Mouse (Mus musculus): ENCODE results near the gene Arhgap4. TPM values are rescaled to one million over a fixed set of nuclear protein-coding genes. Genes with fewer than 3 reads are reported as not detected.
A peak's percentile ranks its signal among the peaks of the same experiment; 100 is the strongest.

Gene Arhgap4
- total RNA-seq, 2 experiments from 2014 or later = 0.41 to 1.6 TPM

DNA sequence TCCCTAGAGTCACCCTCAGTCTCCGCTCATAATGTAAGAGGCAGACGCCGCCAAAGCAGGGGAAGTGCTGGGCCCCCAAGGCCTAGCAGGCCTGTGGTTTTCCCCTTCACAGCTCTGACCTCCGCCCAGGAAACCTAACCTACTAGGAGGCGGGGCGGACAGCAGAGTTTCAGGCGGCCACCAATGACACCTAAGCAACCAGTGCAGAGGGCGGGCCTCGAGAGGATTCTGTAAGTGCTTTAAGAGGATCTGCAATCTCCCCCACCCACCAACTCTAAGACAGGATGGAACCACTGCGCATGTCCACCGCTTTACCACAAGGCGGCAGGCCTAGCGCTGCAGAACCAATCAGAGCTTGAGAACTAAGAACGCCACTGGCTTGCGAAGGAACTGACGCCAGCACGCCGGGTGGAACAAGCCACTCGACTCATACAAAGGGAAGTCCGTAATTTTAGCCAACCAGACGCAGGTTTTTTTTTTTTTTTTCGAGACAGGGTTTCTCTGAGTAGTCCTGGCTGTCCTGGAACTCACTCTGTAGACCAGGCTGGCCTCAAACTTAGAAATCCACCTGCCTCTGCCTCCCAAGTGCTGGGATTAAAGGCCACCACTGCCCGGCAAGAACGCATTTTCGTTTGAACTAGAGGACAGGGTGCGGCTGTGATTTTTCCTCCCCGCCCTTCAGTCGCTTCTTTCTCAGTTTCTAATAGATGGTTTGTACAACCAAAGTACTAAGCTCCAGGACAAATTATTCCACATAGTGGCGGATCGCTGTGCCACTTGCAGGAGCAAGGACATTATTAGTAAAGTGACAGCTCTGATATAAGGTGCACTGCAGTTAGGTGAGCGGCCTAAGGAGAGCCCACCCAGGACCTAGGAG, 6.6 kb downstream of the Arhgap4 start:
- DNase-seq = peak; percentile 90

DNA sequence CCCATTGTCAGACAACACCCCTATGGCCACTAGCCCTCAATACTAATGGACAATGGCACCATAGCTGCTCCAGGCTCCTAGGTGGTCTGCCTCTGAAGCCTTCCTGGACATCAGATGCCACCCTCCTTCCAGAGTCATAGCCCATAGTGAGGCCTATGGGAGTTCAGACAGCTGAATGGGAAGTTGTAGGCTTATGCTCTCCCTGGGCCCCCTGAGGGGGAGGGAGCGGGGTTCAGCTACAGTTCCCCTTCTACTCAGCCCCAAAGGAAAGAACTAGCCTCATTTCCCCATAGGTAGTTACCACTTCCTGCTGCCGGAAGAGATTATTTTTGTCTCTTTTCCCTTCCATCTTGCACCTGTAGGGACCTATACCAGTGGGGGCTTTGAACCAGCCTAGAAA, 10.1 kb downstream of the Arhgap4 start:
- DNase-seq = no peak

DNA sequence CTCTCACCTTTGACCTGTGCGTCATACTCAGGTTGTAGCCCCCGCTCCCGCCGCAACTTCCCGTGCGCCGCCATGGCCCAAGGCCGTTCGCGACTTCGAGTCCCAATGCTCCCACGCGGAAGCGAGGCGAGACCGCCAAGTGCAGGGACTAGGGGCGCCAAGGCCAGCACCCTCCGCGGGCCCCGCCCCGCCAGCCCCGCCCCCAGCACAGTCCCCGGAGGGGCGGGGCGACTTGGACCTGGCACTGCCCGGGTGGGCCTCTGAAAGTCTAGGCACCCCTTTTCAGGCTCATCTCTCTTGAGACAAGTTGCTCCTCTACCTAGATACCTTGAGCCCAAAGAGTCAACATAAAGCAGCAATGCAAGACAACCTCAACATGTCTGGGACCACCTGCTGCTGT, 10.5 kb downstream of the Arhgap4 start:
- no peak for DNase-seq

DNA sequence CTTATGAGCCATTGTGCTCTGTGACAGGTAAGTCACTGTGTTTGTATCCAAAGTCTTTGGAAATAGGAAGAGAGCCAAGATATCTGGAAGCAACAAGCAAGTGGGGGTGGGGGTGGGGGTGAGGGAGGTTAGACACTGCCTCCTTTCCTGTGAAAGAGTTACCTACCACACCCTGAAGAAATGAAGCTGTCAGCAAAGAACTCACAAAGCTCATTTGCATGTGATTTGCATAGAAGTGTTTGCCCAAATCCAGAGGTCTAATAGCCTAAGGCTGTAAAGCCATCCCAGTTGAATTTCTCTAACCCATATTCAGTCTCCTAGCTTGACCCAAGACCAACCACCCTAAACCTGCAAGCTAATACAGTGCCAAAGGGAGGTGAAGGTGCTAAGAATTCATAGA, 11.2 kb downstream of the Arhgap4 start:
- DNase-seq = no peak

DNA sequence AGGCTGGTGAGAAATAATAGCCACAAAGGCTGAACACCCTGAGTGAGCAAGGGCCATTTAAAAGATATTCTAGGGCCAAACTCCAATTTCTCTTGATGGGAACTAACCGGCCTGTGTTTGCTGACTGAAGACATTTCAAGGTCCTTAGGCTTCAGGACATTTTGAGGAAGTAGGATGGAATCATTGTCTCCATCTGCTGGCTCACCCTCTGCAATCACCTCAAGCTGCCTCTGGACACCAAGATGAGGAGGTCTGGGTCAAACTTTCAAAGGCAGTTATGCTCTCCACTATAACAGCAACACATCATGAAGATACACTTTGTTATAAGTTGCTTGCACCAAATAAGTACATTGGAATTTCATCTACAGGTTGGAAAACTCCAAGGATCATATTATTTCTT, 11.6 kb downstream of the Arhgap4 start:
- no peak for DNase-seq

DNA sequence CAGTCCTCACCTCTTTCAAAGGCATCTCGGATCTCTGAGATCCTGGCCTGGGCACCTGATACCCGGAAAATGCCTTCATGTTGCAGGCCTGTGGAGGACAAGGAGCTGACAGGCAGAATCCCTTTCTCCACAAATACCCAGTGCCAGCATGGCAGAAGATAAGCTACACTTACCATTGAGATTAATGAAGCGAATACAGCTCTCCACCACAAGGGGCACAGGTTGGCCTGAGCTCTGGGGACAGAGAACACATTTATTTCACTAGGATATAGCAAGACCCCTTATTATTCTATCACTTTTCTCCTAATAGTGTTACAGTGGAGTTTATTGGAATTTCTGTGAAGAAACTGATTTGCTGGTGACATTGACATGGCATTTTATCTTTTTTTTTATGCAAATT, 23.7 kb downstream of the Arhgap4 start:
- DNase-seq = no peak

DNA sequence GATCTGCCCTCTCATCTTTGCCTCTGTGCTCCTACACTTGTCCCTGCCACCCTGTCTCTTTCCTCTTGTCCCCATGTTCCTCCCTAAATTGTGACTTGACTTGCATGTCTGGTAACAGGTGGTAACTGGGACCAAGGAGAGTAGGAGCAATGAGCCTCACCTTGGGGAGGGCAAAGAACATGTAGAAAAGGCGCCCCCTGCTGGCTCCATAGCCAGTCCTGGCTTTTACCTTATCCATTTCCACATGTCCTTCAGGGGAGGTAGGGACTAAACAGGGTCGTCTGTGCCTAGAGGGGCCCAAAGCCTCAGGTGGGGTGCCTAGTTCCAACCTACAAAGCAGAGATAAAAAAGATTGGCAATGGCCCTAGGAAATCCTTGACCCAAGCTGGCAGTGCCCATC, 26.0 kb downstream of the Arhgap4 start, which contains the start of gene L1cam:
TSS of gene L1cam (minus strand) at position 387 of the 400 bp plus-strand sequence.
- DNase-seq = no peak

DNA sequence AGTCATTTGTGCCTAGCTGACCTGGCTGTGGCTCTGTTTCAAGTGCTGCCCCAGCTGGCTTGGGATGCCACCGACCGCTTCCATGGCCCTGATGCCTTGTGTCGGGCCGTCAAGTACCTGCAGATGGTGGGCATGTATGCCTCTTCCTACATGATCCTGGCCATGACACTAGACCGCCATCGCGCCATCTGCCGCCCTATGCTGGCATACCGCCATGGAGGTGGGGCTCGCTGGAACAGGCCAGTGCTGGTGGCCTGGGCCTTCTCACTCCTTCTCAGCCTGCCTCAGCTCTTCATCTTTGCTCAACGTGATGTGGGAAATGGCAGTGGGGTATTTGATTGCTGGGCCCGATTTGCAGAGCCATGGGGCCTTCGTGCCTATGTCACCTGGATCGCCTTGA, 28.8 kb downstream of the Arhgap4 start:
- DNase-seq = no peak

DNA sequence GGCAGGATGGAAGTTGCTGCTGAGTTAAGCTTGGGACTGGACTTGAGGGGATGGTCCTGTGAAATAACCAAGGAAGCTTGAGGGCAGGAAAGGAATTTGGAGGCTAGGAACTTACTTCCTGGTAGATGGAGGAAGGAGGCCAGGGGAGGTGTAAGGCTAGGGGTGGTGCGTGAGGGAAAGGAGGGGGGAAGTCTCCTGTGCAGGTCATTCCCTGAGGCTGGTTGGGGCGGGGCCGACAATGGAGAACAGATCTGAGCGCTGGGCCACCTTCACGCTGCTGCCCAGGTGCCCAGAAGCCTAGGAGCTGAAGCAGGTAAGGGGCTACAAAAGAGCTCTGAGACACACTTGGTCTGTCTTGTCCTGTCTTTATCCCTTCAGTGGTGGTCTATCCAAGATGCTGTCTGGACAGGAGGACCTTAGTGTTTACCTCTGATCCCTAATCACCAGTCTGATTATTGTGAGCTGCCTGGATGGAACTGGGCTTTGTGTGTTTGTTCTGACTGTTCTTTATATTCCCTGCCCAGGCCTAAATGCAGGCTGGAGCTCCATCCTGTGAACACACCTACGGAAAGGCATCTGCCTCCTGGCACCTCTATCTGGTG, 30.0 kb downstream of the Arhgap4 start, which contains the start of gene Avpr2:
TSS of gene Avpr2 (plus strand) at position 552 of the 602 bp plus-strand sequence.
- no peak for DNase-seq

DNA sequence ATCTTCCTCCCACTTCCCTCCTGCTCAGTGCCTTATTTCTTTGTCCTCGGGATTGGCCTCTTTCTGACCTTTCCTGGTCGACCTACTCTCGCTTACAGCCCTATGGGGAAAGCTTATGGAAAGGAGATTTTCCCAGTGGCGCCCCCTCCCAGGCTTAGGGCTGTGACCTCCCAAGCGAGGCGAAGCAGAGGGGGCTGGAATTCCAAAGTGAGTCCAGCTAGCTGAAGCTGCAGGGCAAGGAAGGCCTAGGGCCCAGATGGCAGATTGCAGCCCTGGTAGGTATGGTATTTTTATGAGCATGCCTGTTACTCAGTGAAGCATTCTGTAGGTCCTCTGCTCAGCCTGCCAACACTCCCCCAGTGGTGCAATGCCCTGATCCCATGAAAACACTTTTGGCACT, 40.2 kb downstream of the Arhgap4 start:
- no peak for DNase-seq

DNA sequence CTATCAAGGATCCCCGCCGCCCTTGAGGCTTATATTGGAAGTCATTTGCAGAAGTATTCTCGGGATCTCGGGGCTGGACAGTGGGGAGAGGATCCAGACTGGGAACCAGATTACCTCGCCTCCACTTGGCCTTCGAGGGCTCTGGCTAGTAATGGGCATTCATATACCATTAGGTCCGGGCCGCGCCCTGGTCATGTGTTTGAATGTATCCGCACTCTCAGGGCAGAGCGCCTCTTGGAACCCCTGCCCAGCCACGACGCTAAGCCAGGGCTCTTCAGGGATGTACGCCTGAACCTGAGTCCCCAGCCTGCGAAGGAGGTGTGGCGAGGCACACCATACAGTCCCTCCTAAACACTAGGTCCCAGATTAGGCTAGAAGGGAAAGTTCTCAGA, 40.6 kb downstream of the Arhgap4 start:
- no peak for DNase-seq

DNA sequence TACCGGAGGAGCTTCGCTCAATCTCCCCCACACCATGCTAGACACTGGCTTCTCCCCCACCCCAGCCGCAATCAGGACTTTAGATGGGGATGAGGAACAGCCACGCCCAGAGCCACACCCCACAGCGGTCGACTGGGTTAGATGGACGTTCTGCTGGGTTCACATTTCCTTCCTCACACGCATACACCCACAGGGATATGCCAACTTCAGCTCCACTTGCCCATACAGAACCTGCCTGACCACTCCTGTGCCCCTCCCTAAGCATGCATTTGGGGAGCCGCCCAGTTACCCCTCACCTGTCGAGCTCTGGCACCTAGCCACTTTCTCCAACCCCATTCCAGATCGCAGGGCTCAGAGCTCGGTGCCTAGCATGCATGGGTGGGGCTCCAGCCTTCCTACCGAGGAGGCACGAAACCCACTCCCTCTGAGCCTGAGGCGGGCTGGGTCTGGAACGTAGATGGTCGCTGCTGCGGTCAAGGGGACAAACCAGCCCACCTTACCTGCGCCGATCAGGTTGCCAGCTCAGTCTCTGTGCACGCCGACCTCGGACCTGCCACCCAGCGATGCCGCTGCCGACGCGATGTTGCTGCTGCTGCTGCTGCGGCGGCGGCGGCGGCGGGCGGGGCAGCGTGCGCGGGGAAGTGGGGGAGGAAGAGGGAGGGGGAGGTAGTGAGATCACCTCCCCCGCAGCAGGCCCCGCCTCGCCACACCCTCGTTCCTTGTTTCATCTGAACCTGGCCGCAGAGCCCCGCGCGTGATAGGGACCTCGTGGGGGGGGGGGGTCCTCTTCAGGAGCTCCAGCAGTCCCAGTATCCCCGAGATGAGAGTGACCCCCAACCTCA, 41.3 kb downstream of the Arhgap4 start:
- DNase-seq = no peak

DNA sequence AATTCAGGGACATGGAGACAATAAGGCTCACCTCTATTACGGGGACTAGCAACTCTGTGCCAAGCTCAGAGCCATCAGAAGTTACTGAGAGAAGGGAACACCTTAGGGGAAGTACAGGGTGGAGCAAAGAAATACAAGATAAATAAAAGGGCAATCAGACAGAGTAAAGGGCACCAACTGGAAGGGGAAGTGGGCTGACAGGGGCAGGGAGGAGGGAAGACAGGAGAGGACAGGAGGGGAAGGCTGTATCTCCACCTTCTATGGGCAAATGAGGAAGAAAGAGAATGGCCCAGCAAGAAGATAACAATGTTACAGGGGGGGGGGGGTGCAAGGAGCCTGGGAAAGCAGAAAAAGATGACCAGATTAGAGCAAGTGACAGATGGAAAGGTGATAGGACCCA, 44.7 kb downstream of the Arhgap4 start:
- no peak for DNase-seq

DNA sequence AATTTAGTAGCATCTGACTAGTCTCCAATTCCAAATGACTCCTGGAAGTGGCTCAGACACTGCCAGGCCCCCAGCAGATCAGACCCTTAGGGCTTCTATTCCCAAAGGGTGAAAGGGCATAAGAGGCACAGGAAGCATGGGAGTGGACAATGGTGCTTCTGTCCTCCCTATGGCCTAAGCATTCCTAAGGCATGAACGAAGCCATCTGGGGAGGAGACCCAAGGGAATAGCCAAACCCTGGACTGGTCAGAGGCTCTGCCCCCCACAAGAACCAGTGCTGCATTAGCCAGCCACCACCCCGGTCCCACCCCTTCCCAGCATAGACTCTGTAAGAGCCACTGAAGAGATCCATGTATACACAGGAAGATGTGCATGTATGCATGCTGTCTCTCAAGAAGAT, 45.8 kb downstream of the Arhgap4 start:
- no peak for DNase-seq

DNA sequence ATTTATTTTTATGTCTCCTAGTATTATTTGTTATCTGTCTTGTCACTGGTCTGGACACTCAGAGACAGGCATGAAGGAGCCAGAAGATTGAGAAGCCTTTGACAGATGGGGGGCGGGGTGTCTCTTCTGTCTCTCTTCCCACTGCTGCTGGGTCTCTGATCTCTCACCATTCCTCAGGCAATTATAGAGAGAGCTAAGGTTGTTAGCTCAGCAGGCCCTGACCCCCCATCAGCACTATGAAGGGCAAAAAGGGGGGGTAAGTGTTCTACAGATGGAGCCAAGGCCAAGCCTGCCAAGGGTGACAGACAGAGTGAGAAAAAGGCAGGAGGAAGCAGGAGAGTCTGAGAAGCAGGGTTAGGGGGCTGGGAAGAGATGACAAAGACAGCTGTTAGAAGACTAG, 49.7 kb downstream of the Arhgap4 start:
- DNase-seq = no peak

DNA sequence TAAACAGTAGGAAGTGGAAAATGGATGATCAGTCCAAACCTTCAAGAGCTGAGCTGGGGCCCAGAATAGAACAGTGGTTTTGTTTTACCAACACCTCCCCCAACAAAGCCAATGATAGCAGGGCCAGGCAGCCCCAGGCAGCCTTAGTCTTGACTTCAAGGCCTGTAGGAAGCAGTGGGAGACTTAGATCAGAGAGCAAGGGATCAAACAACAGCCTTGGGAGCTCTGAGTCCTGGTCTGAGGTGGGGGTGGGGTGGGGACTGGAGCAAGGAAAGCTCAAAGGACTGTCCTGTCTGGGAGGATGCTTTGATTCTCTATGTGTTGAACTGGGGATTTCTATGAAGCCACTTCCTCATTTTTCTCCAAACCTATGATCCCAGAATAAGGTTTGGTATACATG, 50.2 kb downstream of the Arhgap4 start:
- DNase-seq = no peak

DNA sequence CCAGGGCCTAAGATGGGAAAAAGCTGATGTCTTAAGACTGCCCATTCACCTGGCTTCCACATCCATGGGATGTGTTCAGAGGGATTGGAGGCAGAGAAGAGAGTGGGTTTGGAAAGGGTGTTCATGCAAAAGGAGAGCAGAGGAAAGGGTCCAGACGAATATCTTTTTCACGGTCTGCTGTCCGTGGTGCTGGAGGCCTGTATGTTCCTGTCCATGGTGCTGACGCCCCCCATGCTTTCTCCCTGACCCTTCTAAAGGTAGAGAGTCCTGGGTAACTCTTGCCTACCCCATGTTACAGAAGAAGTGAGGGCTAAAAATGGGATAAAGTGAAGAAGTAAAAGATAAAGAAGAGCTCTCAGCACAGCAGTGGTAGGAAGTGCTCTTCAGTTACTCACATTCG, 52.3 kb downstream of the Arhgap4 start:
- DNase-seq = no peak

DNA sequence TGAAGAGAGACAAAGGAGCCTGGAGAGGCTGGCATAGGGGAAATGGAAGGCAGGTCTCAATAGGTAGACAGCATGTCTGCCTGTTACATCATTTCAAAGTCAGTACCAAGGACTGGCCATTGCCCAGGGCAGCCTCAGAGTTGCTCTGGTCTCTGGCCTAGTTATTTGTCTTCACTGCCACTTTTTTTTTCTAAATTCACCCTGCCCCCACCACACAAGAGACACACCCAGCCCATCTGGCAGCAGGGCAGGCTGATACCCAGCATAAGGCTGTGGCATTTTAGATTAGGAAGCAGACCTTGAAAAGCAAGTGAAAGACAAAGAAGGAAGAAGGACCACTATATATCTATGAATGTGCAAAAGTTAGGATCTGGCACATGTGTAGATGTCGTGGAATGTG, 53.8 kb downstream of the Arhgap4 start:
- DNase-seq = no peak

DNA sequence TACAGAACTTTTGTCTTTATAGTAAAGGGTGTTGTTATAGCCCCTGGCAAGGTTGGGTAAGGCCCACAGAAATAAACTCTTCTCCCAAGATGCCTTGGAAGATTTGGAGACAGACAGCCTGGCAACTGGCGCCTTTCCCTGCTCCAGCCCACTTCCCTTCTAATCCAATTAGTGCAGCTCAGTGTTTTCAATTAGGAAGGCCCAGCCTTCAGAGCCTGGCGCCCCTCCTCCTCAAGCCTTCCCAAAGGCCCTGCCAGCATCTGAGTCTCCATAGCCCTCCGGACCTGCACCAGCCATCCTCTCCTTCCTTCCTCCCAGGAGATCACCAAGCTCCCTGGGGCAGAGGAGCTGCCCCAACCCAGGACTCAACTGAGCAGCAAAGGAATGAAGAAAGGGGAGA, 54.4 kb downstream of the Arhgap4 start:
- DNase-seq = no peak

DNA sequence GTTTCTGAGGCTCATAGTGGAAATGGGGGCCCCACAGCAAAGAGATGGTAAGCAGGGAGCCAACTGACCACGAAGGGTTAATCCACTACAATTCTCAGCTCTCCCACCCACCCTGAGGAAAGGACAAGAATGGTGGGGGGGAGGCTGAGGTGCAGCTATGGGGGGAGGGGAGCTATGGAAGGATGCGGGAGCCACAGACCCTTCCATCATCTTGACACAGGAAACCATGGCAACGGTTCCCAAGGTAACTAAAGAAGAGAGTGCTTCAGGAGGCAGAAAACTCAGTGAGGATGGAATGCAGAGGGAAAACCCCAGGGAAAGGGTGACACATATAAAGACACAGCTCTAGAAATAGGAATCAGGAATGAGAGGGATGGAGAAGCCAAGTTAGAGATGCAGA, 57.0 kb downstream of the Arhgap4 start:
- DNase-seq = no peak

DNA sequence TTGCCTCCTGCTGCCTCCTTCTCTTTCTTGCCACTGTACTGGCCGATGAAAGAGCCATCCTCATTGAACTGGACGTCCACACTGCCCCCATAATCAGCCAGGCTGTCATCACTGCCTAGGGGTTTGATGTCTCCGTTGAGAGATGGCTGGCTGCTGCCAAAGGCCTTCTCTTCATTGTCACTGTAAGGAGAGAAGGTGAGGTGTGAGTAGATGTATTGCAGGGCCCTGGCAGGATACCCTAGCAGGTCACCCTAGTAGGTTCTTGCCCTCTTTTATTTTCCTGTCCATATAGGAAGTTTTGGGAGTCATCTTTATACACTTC, 66.6 kb downstream of the Arhgap4 start:
- DNase-seq = no peak

DNA sequence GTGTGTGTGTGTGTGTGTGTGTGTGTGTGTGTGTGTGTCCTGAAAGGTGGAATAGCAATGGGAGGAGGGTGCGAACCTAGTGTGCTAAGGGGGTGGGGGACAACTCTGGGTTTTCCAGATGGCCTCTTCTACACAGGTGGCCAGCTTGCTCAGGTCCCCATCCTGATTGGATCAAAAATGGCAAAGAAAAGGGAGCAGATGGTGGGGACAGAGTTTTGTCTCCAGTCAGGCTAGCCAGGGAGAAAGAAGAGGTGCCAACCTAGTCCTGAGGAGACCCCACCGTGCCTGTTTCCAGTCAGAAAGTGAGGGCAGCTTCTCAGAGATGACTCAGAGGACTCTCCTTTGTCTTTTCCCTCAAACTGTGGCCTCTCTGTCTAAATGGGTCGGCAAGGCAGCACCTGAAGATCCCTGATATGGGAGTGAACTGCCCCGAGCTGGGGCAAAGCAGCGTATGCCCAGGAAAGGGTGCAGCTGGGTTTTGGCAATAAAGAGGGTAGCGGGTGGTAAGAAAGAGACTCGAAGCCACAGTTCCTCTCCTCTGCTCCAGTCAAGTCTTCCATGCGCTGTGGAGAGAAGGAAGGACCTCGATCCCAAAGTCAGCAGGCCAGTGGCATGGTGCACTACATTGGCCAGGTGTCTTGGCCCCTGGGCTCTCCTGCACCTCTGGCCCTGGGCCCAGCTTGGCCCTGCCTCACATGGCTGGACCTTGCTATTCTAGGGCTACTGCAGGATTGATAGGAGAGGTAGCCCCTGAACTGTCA, 67.2 kb downstream of the Arhgap4 start:
- DNase-seq = no peak
